Mouse (Mus musculus) v-Abl transformed pro-B cells (cell line): ENCODE data around the gene Krtap17-1.

Source experiments
- in situ Hi-C, 2 experiments: fragments of 400-800 bp; cut with MboI; formaldehyde crosslinking; loops; one replicate each; pipeline ENCODE4 v1.15.1; 2025; ENCODE audit not compliant: unreplicated experiment in 2 of 2

The Krtap17-1 gene

DNA sequence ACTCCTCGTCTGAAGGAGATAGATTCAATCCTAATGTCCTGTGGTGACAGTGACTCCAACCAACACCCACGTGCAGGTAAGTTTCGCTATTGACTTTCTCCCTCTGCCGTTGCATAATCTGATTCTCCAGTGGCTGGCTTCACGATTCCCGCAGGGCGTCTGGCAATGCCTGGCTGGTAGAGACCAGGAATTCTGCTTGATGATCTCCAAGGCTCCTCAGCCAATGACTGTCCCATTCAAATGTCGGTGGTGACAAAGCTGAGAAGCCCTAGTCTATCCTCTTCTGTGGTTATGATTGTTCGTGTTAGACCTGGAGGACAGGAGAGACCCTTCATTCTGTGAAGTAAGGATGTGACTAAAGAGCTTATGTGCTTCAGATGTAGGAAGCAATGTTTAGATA, 11.1 kb downstream of the Krtap17-1 start:
- in situ Hi-C loops = no loop called here

DNA sequence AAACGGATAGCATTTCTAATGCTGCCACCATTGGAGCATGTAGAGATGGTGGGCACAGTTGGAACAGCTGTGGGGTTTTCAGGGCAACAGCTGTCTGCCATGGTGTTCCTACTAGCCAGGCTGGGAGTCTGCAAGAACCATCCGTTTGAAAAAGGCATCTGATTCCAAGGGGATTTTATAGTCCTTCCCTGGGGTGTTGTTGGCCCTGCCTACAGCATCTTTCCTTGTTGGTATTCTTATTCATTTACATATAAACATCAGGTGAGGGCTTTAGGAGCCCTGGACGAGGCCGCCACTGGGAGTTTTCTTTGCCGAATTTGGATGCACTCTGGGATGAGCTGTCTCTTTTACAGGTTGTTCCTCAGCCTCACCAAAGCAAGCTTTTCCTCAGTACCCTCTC, 14.8 kb downstream of the Krtap17-1 start, which contains the start of gene Krtap29-1:
Gene Krtap29-1, minus strand, starts transcription at position 101 of the 400 bp plus-strand sequence.
- in situ Hi-C loops = no loop called here

DNA sequence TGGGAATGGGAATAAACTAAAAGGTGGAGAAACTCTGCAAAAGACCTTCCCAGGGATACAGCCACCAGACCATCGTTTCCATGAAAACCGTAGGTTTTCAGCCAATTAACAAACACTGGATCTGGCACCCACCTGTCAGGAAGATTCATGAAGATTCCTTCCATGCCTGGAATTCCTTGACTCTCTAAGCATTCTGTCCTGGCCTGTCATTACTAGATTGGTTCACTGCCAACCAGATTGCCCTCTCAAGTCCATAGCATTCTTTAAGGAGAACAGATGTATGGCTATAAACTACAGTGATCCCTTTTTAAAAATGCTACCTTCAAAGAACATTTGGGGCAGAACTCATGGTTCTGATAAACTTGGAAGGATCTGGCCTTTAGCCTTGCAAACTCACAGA, 27.8 kb downstream of the Krtap17-1 start:
- in situ Hi-C loops = no loop called here

DNA sequence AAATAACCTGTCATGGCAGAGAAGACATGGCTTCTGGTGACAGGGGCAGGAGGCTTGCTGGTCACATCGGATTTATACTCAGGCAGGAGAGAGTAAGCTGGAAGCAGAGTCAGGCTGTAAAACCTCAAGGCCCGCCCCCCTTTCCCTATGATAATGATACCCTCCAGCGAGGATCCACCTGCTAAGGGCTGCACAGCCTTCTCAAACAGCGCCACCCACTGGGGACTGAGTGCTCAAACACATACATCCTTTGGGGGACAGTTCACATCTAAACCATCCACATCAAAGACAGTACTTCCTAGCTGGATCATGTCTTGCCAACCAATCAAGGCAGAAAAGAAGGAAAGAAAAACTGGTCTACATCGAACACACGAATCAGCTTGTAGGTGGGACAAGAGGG, 29.6 kb downstream of the Krtap17-1 start:
- in situ Hi-C loops = no loop called here

DNA sequence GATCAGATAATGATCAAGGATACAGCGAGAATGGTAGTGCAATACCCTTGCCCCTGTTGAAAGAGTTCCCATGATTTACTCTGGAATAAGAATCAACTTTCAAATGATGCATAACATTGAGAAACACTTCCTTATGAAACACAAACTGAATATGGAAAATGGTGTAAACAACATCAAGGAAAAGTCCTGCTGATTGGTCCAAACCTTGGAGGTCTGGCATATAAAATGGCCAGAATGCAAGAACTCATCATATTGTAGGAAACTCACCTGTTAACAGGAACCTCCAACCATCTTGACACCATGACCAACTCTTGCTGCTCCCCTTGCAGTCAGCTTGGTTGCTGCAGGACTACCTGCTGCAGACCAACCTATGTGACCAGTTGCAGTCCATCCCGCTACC, 45.6 kb downstream of the Krtap17-1 start, which contains the start of gene Krtap9-5:
Gene Krtap9-5, plus strand, starts transcription at position 301 of the 400 bp plus-strand sequence.
- in situ Hi-C loops = no loop called here
